Mouse (Mus musculus) gastrocnemius, postnatal 10 days (tissue): ENCODE data around the gene Wdtc1. TPM values are rescaled to one million over a fixed set of nuclear protein-coding genes. Genes with fewer than 3 reads are reported as not detected.

ENCODE experiments used
- DNase-seq: peaks from one replicate; pipeline ENCODE4 v3.0.0; 2021; ENCODE audit warnings: mixed read lengths
- total RNA-seq, 2 experiments: library from RNA; stranded (reverse); gene quantifications; 2 replicates each; pipeline ENCODE4 v1.2.3; 2021

The Wdtc1 gene
- total RNA-seq, 2 experiments from 2014 or later, result 48.9 to 49.0 TPM

GRCm38 (mm10) chr4:133375812-133376577, 22.7 kb upstream of the Wdtc1 start:
- DNase-seq, result no peak

- DNase-seq, result no peak
Observed at GRCm38 (mm10) chr4:133374011-133374410, 20.7 kb upstream of the Wdtc1 start.

GRCm38 (mm10) chr4:133372278-133372665, 19.0 kb upstream of the Wdtc1 start:
- DNase-seq, result no peak

GRCm38 (mm10) chr4:133371621-133372277, 18.5 kb upstream of the Wdtc1 start:
- no peak for DNase-seq

- peak; percentile 32 for DNase-seq
Observed at GRCm38 (mm10) chr4:133370298-133371274, 17.3 kb upstream of the Wdtc1 start.

DNA sequence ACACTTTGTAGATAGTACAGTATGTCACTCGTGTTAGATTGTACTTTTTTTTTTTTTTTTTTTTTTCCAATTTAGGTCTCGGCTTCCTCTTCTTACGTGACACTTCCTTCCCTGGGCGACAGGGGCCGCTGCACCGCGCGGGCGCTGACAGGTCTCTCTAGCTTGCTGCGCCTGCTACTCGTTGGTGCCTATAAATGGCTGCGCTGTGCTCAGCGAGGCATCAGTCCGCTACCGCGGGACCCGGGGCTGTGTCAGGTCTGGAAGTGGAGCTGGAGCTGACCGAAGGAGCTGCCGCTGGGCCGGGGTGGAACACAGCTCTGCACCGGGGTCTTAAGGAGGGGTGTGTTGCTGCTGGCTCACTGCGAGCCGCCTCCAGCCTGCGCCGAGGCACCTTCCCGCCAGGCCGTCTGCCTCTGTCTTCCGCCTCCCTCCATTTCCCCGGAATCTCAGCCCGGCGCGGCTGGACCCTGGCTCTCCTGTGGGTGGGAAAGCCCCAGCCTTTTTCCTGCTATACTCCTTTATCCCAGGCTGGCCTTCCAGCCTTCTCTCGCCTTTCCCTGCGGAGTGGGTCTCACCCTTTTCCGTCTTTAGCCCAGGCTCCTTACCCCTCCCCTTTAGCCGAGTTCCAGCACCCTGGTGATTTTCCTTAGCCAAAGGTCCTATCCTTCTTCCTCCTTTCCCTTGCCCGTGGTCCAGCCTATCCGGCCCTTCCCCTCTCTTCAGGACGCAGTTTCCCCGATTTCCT, 16.4 kb upstream of the Wdtc1 start, which contains the start of gene Slc9a1:
TSS of gene Slc9a1 (plus strand) at position 154 of the 745 bp plus-strand sequence.
- peak; percentile 93 for DNase-seq

DNA sequence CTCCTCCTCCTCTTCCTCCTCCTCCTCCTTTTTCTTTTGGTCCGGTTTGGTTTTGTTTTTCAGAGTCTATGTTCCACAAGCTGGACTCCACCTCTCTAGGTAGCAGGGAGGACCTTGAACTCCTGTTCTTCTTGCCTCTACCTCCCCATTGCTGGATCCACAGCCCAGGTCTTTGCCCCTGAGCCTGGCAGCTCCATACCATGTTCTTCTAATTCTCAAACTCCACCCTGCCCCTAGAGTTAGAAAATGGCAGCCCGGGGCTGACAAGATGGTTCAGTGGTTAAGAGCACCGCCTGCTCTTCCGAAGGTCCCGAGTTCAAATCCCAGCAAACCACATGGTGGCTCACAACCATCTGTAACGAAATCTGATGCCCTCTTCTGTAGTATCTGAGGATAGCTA, 1.4 kb upstream of the Wdtc1 start:
- no peak for DNase-seq

DNA sequence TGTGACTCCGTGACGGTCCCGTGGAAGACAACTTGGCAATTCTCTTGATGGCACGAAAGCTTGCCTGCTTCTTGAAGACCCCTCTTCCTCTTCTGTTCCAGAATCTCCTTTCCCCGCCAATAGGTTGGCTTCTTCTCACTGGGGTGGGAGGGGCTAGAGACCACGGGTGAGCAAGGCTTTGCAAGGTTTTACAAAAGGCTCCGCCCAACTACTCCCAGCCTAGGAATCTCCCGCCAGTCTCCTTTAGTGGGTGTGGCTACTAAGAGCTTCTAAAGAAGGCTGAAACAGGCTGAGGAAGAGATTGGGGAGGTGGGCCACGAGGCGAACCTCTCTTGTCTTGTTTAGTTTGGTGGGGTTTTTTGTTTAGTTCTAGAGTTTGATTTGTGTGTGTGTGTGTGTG, 484 bp downstream of the Wdtc1 start:
- DNase-seq, result no peak

- no peak for DNase-seq
Observed at GRCm38 (mm10) chr4:133348051-133348775, 5.1 kb downstream of the Wdtc1 start.

- DNase-seq, result no peak
Observed at GRCm38 (mm10) chr4:133347624-133348023, 5.7 kb downstream of the Wdtc1 start.

DNA sequence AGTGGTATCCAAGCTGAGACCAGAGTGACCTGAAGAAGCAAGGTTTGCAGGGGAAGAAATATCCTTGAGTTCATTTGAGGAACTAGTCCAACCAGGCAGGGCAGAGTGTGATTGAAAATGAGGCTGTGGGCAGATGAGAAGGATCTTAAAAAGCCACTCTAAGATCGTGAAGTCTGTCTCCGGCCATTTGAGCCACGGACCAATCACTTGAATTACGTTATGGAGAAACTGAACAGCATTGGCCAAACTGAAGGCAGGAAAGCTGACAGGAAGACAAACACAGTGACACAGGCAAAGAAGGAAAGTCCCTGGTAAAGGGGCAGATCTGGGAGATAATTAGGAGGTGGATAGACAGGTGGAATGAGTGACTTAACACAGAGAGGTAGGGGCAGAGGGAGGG, 6.7 kb downstream of the Wdtc1 start:
- no peak for DNase-seq

- DNase-seq, result no peak
Observed at GRCm38 (mm10) chr4:133345702-133346101, 7.6 kb downstream of the Wdtc1 start.

- peak; percentile 26 for DNase-seq
Observed at GRCm38 (mm10) chr4:133344112-133344511, 9.2 kb downstream of the Wdtc1 start.

DNA sequence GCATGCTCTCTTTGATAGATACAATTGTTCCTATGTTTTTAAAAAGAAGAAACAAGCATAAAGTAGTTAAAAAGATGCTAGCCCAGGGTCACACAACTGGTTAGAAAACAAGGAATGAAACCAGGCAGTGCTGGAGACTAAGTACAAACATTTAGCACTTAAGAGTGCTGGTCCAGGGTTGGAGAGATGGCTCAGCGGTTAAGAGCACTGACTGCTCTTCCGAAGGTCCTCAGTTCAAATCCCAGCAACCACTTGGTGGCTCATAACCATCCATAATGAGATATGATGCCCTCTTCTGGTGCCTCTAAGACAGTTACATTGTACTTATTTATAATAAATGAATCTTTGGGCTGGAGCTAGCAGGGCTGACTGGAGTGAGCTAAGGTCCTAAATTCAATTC, 13.1 kb downstream of the Wdtc1 start:
- no peak for DNase-seq

GRCm38 (mm10) chr4:133339148-133339749, 14.0 kb downstream of the Wdtc1 start:
- DNase-seq, result peak; percentile 97

- no peak for DNase-seq
Observed at GRCm38 (mm10) chr4:133338521-133339095, 14.7 kb downstream of the Wdtc1 start.

DNA sequence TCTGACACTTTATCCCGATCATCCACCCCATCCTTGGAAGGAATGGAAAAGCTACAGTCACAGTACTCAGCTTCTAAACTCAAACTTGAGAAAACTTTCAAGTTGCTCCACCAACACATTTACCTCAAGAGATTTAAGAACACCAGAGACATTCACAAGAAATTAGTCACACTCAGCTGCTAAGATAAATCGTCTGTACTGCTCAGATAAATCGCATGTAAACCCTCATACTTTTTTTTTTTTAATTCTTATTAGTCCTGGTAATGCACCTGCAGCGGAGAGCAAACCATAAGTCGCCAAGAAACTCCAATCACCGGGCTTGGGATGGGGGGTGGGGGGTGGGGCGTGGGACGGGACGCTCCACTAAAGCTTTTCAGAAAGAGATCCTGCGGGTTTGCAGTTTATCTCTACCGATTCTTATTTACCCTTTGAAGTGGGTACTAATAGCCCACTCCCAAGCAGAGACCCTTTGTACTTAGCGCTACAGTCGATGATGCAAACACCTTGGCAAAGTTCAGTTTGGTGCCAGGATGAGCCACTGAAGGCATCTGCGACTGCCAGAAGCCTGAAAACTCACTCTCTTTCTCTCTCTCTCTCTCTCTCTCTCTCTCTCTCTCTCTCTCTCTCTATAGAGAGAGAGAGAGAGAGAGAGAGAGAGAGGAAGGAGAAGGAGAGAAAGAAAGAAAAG, 15.3 kb downstream of the Wdtc1 start:
- no peak for DNase-seq

DNA sequence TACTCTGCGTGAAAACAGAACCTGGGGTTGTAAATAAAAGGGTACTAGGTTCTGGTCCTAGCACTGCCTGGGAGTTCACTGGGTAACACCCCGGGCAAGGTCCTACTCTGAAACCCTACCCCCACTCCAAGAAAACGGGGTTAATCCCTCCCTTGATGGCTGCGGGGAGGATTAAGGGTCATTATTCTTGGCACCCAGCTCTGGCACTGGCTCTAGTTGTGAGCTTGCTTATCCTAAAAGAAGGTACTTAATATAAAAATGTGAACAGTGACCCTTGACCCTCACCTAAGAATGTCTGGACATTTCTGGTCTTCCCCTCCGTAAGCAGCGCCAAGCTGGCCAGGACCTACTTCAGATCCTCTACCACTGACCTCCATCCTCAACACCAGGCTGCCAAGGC, 20.0 kb downstream of the Wdtc1 start:
- no peak for DNase-seq

- DNase-seq, result no peak
Observed at GRCm38 (mm10) chr4:133330296-133330695, 23.0 kb downstream of the Wdtc1 start.

DNA sequence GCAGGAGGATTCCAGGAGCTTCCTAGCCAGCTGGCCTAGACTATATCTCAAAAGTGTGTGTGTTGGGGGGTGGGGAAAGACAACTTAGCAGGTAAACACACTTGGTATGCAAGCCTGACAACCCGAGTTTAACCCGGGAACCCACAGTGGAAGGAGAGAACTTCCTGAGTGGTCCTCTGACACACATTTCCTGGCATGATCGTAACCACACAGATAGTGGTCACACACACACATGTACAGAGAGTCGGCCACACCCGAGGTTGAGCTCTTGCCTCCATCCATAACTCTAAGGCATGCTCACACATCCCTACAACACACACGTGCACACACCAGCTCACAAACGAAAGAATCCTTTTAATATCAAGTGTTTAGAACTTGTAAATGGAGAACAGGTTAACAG, 25.2 kb downstream of the Wdtc1 start:
- DNase-seq, result no peak
